Mouse (Mus musculus) thymus, postnatal 36 days (tissue): Measurements from ENCODE around the gene Rhoj.

Experiments
- DNase-seq, 2 experiments: peaks; one replicate each; pipeline ENCODE4 v3.0.0; 2022; ENCODE audit warnings: mixed read lengths in 2 of 2

The Rhoj gene

GRCm38 (mm10) chr12:75351846-75352245, 43.7 kb downstream of the Rhoj start:
- no peak for DNase-seq

- DNase-seq: no peak
These were observed 44.3 kb downstream of the Rhoj start for GRCm38 (mm10) chr12:75352410-75352809.

GRCm38 (mm10) chr12:75354354-75354753, 46.2 kb downstream of the Rhoj start:
- no peak for DNase-seq

GRCm38 (mm10) chr12:75357781-75358180, 49.7 kb downstream of the Rhoj start:
- DNase-seq: no peak

- no peak for DNase-seq
These were observed 50.6 kb downstream of the Rhoj start for GRCm38 (mm10) chr12:75358714-75359113.

GRCm38 (mm10) chr12:75359500-75359899, 51.4 kb downstream of the Rhoj start:
- no peak for DNase-seq

- DNase-seq: no peak
These were observed 51.9 kb downstream of the Rhoj start for GRCm38 (mm10) chr12:75359921-75360482.

- DNase-seq: no peak
These were observed 54.3 kb downstream of the Rhoj start for GRCm38 (mm10) chr12:75362456-75362855.

GRCm38 (mm10) chr12:75364416-75364815, 56.3 kb downstream of the Rhoj start:
- no peak for DNase-seq

- DNase-seq: no peak
These were observed 57.6 kb downstream of the Rhoj start for GRCm38 (mm10) chr12:75365621-75366124.

- DNase-seq: no peak
These were observed 59.2 kb downstream of the Rhoj start for GRCm38 (mm10) chr12:75367371-75367770.

GRCm38 (mm10) chr12:75368527-75368926, 60.4 kb downstream of the Rhoj start:
- DNase-seq: no peak

GRCm38 (mm10) chr12:75369418-75369851, 61.3 kb downstream of the Rhoj start:
- DNase-seq: no peak

- no peak for DNase-seq
These were observed 66.3 kb downstream of the Rhoj start for GRCm38 (mm10) chr12:75374437-75374836.

- no peak for DNase-seq
These were observed 66.9 kb downstream of the Rhoj start for GRCm38 (mm10) chr12:75375060-75375459.

- no peak for DNase-seq
These were observed 68.0 kb downstream of the Rhoj start for GRCm38 (mm10) chr12:75376126-75376525.

GRCm38 (mm10) chr12:75386731-75387130, 78.6 kb downstream of the Rhoj start:
- DNase-seq: no peak

- no peak for DNase-seq
These were observed 79.0 kb downstream of the Rhoj start for GRCm38 (mm10) chr12:75387156-75387555.

- no peak for DNase-seq
These were observed 79.7 kb downstream of the Rhoj start for GRCm38 (mm10) chr12:75387846-75388245.

GRCm38 (mm10) chr12:75388521-75388920, 80.4 kb downstream of the Rhoj start:
- no peak for DNase-seq

GRCm38 (mm10) chr12:75389308-75390135, 81.4 kb downstream of the Rhoj start:
- peak in 1 of 2 experiments; percentile 24 for DNase-seq

GRCm38 (mm10) chr12:75391526-75391925, 83.4 kb downstream of the Rhoj start:
- peak; percentile 46 to 66 for DNase-seq

GRCm38 (mm10) chr12:75394011-75394773, 86.1 kb downstream of the Rhoj start:
- DNase-seq: no peak
